Mouse (Mus musculus) heart, postnatal 0 days (tissue): Measurements from ENCODE around the gene Pcolce.

Experiments
- CTCF ChIP-seq: IDR thresholded peaks from 2 replicates; pipeline ENCODE4 v1.5.1; 2016; ENCODE audit warnings: antibody characterized with exemption, control low read depth, low read depth
- EP300 ChIP-seq: IDR thresholded peaks from 2 replicates; pipeline ENCODE4 v1.6.1; 2016; ENCODE audit warnings: antibody characterized with exemption, low read depth

DNA sequence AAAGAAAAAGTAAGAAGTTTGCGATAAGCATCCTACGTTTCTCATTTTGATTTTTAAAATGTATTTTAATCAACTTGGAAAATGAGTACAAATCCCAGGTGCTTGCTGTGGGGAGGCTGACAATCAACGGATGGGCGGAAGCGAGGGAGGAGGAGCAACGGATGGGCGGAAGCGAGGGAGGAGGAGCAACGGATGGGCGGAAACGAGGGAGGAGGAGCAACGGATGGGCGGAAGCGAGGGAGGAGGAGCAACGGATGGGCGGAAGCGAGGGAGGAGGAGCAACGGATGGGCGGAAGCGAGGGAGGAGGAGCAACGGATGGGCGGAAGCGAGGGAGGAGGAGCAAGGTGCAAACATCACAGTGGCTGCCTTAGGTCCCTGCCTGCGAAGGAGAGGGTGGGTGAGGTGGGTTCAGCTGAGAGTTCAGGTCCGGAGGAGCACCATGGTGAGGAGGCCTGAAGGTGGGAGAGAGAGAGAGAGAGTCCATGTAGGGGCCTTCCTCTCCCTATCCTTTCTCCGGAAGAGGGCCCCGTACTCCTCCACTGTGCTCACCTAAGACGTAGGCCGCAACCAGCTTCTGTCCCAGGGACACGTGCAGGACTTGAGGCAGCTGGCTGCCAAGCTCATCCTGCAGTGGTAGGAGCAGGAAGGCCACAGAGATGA lies 16.9 kb downstream of the Pcolce start:
- no peak for TF ChIP-seq CTCF
- no peak for TF ChIP-seq EP300
